Mouse (Mus musculus) bone marrow, adult 2 months (tissue): ENCODE data around the gene Mettl11b.

ENCODE experiments used
- CTCF ChIP-seq: fragments of 200-500 bp; IDR thresholded peaks from 2 replicates; pipeline ENCODE4 v1.5.1; 2011; ENCODE audit warnings: low read length, control low read depth; ENCODE audit not compliant: control insufficient read depth, insufficient read depth
- POLR2A ChIP-seq: fragments of 200-500 bp; IDR thresholded peaks from 2 replicates; pipeline ENCODE4 v1.6.1; 2011; ENCODE audit warnings: low read depth, mild to moderate bottlenecking, control low read depth, low read length, borderline replicate concordance; ENCODE audit not compliant: control insufficient read depth

GRCm38 (mm10) chr1:163682935-163683430 lies 42.0 kb downstream of the Mettl11b start:
- TF ChIP-seq POLR2A = no peak
- TF ChIP-seq CTCF = no peak
